Mouse (Mus musculus): ENCODE results near the gene Trappc11.

DNA sequence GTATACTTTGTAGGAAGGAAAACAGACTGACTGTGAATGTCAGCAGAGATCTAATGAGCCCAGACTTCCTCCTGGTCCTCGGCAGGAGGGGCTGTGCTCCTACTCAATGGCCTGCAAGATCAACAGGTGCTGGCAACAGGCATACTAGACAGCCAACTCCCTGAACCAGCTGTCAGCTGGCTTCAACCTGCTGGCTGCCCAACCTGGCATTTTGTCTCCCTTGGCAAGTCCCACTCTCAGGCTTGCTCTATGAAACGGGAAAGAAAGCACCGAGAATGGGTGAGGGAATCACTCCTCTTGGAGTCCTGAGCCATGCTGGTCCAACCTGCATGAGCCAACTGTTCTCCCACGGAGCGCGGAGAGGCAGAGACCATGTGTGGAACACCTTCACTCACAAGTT is 36.9 kb upstream of the Trappc11 start:
- TF ChIP-seq CTCF (IDR thresholded peaks at IDR 0.05; ENCODE audit: control insufficient read depth, insufficient read depth, insufficient read length) (no peak), FOSL1 (IDR thresholded peaks at IDR 0.05; ENCODE audit: insufficient read depth, low read length, poor library complexity, severe bottlenecking) (no peak), MAX (IDR thresholded peaks at IDR 0.05) (no peak), MYOD1 (IDR thresholded peaks at IDR 0.05; ENCODE audit: control insufficient read depth, insufficient read length, low read depth) (no peak), USF1 (IDR thresholded peaks at IDR 0.05; ENCODE audit: low read depth) (no peak)
